In genomic region chr14:60409702-60410491, GRCm38 (mm10) we compare ENCODE assay signal across 8 mouse cellular contexts. TPM values are rescaled to one million over a fixed set of nuclear protein-coding genes. Genes with fewer than 3 reads are reported as not detected.
A peak's percentile ranks its signal among the peaks of the same experiment; 100 is the strongest.
DNase-seq lines count a peak whose midpoint lies in the region; ATAC-seq and TF ChIP-seq lines count a peak whose summit lies in the region.
"Had no signal": no experiment of that assay in that cellular context is flagged by ENCODE, and none has a peak within 500 bp of the region (broad histone marks: within the 10 kb centered on the region; RNA-seq: fewer than 3 reads in every experiment).

No protein-coding gene starts in this region.

- no peak for TF ChIP-seq POLR2A in brain, embryonic 14.5 days (IDR thresholded peaks at IDR 0.05; ENCODE audit: borderline replicate concordance, extremely low read depth, insufficient read depth, insufficient read length, poor library complexity, severe bottlenecking)
- no peak for TF ChIP-seq POLR2A in thymus, adult 2 months (IDR thresholded peaks at IDR 0.05; ENCODE audit: control insufficient read depth, extremely low read depth, insufficient read depth, low read length, poor library complexity)

- DNase-seq in Muller cell, postnatal 12 days (ENCODE audit: inconsistent ontology term) = peak; percentile 62
- DNase-seq in brain, embryonic 14.5 days (ENCODE audit: low read depth) = peak; percentile 95
- DNase-seq in forebrain, embryonic 14.5 days (ENCODE audit: low spot score) = peak; percentile 94
- DNase-seq in ovary, postnatal 14 days (ENCODE audit: low spot score) = no peak
- DNase-seq in thymus, postnatal 25 days = no peak
- no peak for DNase-seq in thymus, adult 2 months

- H3K9me3 ChIP-seq in forebrain, embryonic 14.5 days (replicated peaks; ENCODE audit: control insufficient read depth, low read length) = no peaks in the 10 kb centered on the region
- H3K9me3 ChIP-seq in limb, embryonic 13.5 days = no peaks in the 10 kb centered on the region

- peaks cover 54% of the 10 kb centered on the region for H3K4me1 ChIP-seq in forebrain, embryonic 14.5 days (ENCODE audit: control insufficient read depth, insufficient read depth, low read length)
- peaks cover 33% of the 10 kb centered on the region for H3K4me1 ChIP-seq in limb, embryonic 13.5 days
- no peaks in the 10 kb centered on the region for H3K4me1 ChIP-seq in thymus, adult 2 months (replicated peaks; ENCODE audit: control insufficient read depth, insufficient read depth, low read length)

- H3K4me3 ChIP-seq in forebrain, embryonic 14.5 days (ENCODE audit: low read depth, low read length) = no peak overlapping the region
- H3K4me3 ChIP-seq in limb, embryonic 13.5 days = no peak overlapping the region
- no peak overlapping the region for H3K4me3 ChIP-seq in thymus, adult 2 months (ENCODE audit: control insufficient read depth, insufficient read depth, low read length)

- no peaks in the 10 kb centered on the region for H3K36me3 ChIP-seq in forebrain, embryonic 14.5 days (ENCODE audit: control insufficient read depth, insufficient read depth, low read length)
- H3K36me3 ChIP-seq in limb, embryonic 13.5 days = no peaks in the 10 kb centered on the region
- no peaks in the 10 kb centered on the region for H3K36me3 ChIP-seq in thymus, adult 2 months (ENCODE audit: control insufficient read depth, insufficient read depth, low read length)

- 5% methylated on average over 12 of the region's 12 CpGs for WGBS in forebrain, embryonic 14.5 days
- 18% methylated on average over 12 of the region's 12 CpGs for WGBS in limb, embryonic 13.5 days
- WGBS in thymus, adult 2 months = 48% methylated on average over 12 of the region's 12 CpGs

- H3K4me2 ChIP-seq in forebrain, embryonic 14.5 days (ENCODE audit: low read length) = peak overlapping the region; percentile 40
- H3K4me2 ChIP-seq in limb, embryonic 13.5 days (replicated peaks) = peak overlapping the region; percentile 32

- peak; percentile 82 for ATAC-seq in forebrain, embryonic 14.5 days
- no peak for ATAC-seq in limb, embryonic 13.5 days (ENCODE audit: low FRiP score, low read depth)

- TF ChIP-seq CTCF in brain, embryonic 14.5 days (IDR thresholded peaks at IDR 0.05; ENCODE audit: borderline replicate concordance, extremely low read depth, insufficient read depth, insufficient read length) = no peak
- TF ChIP-seq CTCF in thymus, adult 2 months (IDR thresholded peaks at IDR 0.05; ENCODE audit: borderline replicate concordance, control insufficient read depth, extremely low read depth, insufficient read depth, low read length, poor library complexity) = no peak

- no peak overlapping the region for H3K9ac ChIP-seq in forebrain, embryonic 14.5 days (ENCODE audit: low read length)
- H3K9ac ChIP-seq in limb, embryonic 13.5 days = no peak overlapping the region
- H3K9ac ChIP-seq: liver, embryonic 14.5 days had no signal

- peak overlapping the region; percentile 84 for H3K27ac ChIP-seq in forebrain, embryonic 14.5 days (ENCODE audit: low read depth, low read length)
- no peak overlapping the region for H3K27ac ChIP-seq in limb, embryonic 13.5 days
- no peak overlapping the region for H3K27ac ChIP-seq in thymus, adult 2 months (ENCODE audit: control insufficient read depth, insufficient read depth, low read length)
- H3K27ac ChIP-seq: liver, embryonic 14.5 days had no signal

- H3K27me3 ChIP-seq in forebrain, embryonic 14.5 days (replicated peaks; ENCODE audit: control insufficient read depth, insufficient read depth, low read length) = no peaks in the 10 kb centered on the region
- H3K27me3 ChIP-seq in limb, embryonic 13.5 days = no peaks in the 10 kb centered on the region
- H3K27me3 ChIP-seq in thymus, adult 2 months (ENCODE audit: control insufficient read depth, insufficient read depth, low read length) = no peaks in the 10 kb centered on the region

RNA-seq across cellular contexts. Expression of gene Amer2, which starts 36.8 kb away (rescaled TPM):
- 25.7 and 27.4 TPM in 2 replicates for polyA plus RNA-seq in brain, embryonic 14.5 days (2012; rRNA removed)
- 9.4 and 16.0 TPM in 2 replicates for polyA plus RNA-seq in forebrain, embryonic 14.5 days (2014; fragmentation: Nextera tagmentation; extraction: Ambion mirVana)
- polyA plus RNA-seq in limb, embryonic 13.5 days (2015; fragmentation: Nextera tagmentation; extraction: Ambion mirVana) = 1.8 and 2.3 TPM in 2 replicates
- 0.05 and 0.31 TPM in 2 replicates for polyA plus RNA-seq in thymus, adult 2 months (2012; rRNA removed)

Comparison
In these comparisons a context has a peak if more than half of its experiments do, and no peak if none do; other contexts are left out.
1. DNase-seq: peak in Muller cell, postnatal 12 days (single experiment), brain, embryonic 14.5 days (single experiment) and forebrain, embryonic 14.5 days (single experiment); none in ovary, postnatal 14 days (single experiment), thymus, postnatal 25 days (single experiment) and thymus, adult 2 months (single experiment).